Comparison of ENCODE assay signal across 21 mouse cellular contexts in genomic region chr5:18717425-18717824, GRCm38 (mm10).
A peak's percentile ranks its signal among the peaks of the same experiment; 100 is the strongest.
DNase-seq lines count a peak whose midpoint lies in the region; ATAC-seq and TF ChIP-seq lines count a peak whose summit lies in the region.
"Had no signal": no experiment of that assay in that cellular context is flagged by ENCODE, and none has a peak within 500 bp of the region (broad histone marks: within the 10 kb centered on the region; RNA-seq: fewer than 3 reads in every experiment).

No protein-coding gene starts in this region.

- TF ChIP-seq CTCF in forebrain, postnatal 0 days (IDR thresholded peaks at IDR 0.05; ENCODE audit: low read depth), result no peak
- TF ChIP-seq CTCF in midbrain, postnatal 0 days (IDR thresholded peaks at IDR 0.05), result no peak

- no peak overlapping the region for H3K4me3 ChIP-seq in forebrain, postnatal 0 days (ENCODE audit: low read depth, low read length)
- H3K4me3 ChIP-seq in forebrain, embryonic 13.5 days, result no peak overlapping the region
- H3K4me3 ChIP-seq in midbrain, postnatal 0 days (ENCODE audit: low read depth, low read length), result no peak overlapping the region
- H3K4me3 ChIP-seq in midbrain, embryonic 14.5 days (replicated peaks; ENCODE audit: low read depth, low read length), result no peak overlapping the region
- H3K4me3 ChIP-seq: embryonic facial prominence, embryonic 10.5 days; embryonic facial prominence, embryonic 12.5 days had no signal

- H3K36me3 ChIP-seq in forebrain, postnatal 0 days (ENCODE audit: insufficient read depth), result no peaks in the 10 kb centered on the region
- no peaks in the 10 kb centered on the region for H3K36me3 ChIP-seq in forebrain, embryonic 13.5 days (ENCODE audit: poor library complexity, severe bottlenecking)
- H3K36me3 ChIP-seq in midbrain, postnatal 0 days (ENCODE audit: insufficient read depth, low read length), result no peaks in the 10 kb centered on the region
- H3K36me3 ChIP-seq in midbrain, embryonic 14.5 days (ENCODE audit: control insufficient read depth, insufficient read depth, low read length), result no peaks in the 10 kb centered on the region
- H3K36me3 ChIP-seq: embryonic facial prominence, embryonic 10.5 days; embryonic facial prominence, embryonic 12.5 days; G1E had no signal

- ATAC-seq in forebrain, postnatal 0 days, result no peak
- no peak for ATAC-seq in forebrain, embryonic 13.5 days
- ATAC-seq in midbrain, postnatal 0 days (ENCODE audit: low FRiP score), result 0 out of 2 replicates have a peak, but pooled peaks have one; percentile 47
- no peak for ATAC-seq in midbrain, embryonic 14.5 days (ENCODE audit: low FRiP score, low TSS enrichment)
- ATAC-seq: CD4-positive, CD25-positive, alpha-beta regulatory T cell, adult 4 months; forebrain, embryonic 14.5 days; forebrain, embryonic 16.5 days had no signal

- H3K9ac ChIP-seq in forebrain, postnatal 0 days, result no peak overlapping the region
- H3K9ac ChIP-seq in forebrain, embryonic 13.5 days, result no peak overlapping the region
- H3K9ac ChIP-seq in midbrain, postnatal 0 days (replicated peaks; ENCODE audit: low read length, poor library complexity, severe bottlenecking), result no peak overlapping the region
- H3K9ac ChIP-seq in midbrain, embryonic 14.5 days (replicated peaks; ENCODE audit: low read length), result no peak overlapping the region
- H3K9ac ChIP-seq: embryonic facial prominence, embryonic 12.5 days had no signal

- DNase-seq in forebrain, postnatal 0 days, result peak; percentile 1
- DNase-seq in midbrain, postnatal 0 days (ENCODE audit: low spot score), result peak; percentile 2
- DNase-seq in midbrain, embryonic 14.5 days, result no peak
- DNase-seq in Muller cell, postnatal 12 days (ENCODE audit: inconsistent ontology term), result no peak
- DNase-seq: adrenal gland, adult 2 months; adrenal gland, postnatal 10 days; adrenal gland, postnatal 25 days; B cell, adult 2 months; cerebellum, adult 11-12 months; cerebellum, adult 2 months; cerebellum, adult 9-10 months; cerebellum, postnatal 10 days; cerebellum, postnatal 25 days had no signal

- H3K4me1 ChIP-seq in forebrain, postnatal 0 days (ENCODE audit: insufficient read depth), result no peaks in the 10 kb centered on the region
- H3K4me1 ChIP-seq in forebrain, embryonic 13.5 days, result no peaks in the 10 kb centered on the region
- H3K4me1 ChIP-seq in midbrain, postnatal 0 days (ENCODE audit: insufficient read depth, low read length), result no peaks in the 10 kb centered on the region
- H3K4me1 ChIP-seq in midbrain, embryonic 14.5 days (ENCODE audit: control insufficient read depth, insufficient read depth, low read length), result no peaks in the 10 kb centered on the region
- H3K4me1 ChIP-seq: embryonic facial prominence, embryonic 10.5 days; embryonic facial prominence, embryonic 12.5 days had no signal

- H3K9me3 ChIP-seq in forebrain, postnatal 0 days (ENCODE audit: low read length), result no peaks in the 10 kb centered on the region
- no peaks in the 10 kb centered on the region for H3K9me3 ChIP-seq in forebrain, embryonic 13.5 days (replicated peaks)
- no peaks in the 10 kb centered on the region for H3K9me3 ChIP-seq in midbrain, postnatal 0 days (ENCODE audit: low read length)
- no peaks in the 10 kb centered on the region for H3K9me3 ChIP-seq in midbrain, embryonic 14.5 days (ENCODE audit: control insufficient read depth, low read length)
- H3K9me3 ChIP-seq: embryonic facial prominence, embryonic 10.5 days; embryonic facial prominence, embryonic 12.5 days; G1E had no signal

- H3K27ac ChIP-seq in forebrain, postnatal 0 days (ENCODE audit: low read depth, low read length), result no peak overlapping the region
- H3K27ac ChIP-seq in forebrain, embryonic 13.5 days, result no peak overlapping the region
- H3K27ac ChIP-seq in midbrain, postnatal 0 days (ENCODE audit: low read depth, low read length), result no peak overlapping the region
- no peak overlapping the region for H3K27ac ChIP-seq in midbrain, embryonic 14.5 days (replicated peaks; ENCODE audit: low read depth, low read length)
- H3K27ac ChIP-seq: embryonic facial prominence, embryonic 10.5 days; embryonic facial prominence, embryonic 12.5 days had no signal

- H3K4me2 ChIP-seq in forebrain, postnatal 0 days (ENCODE audit: low read depth), result no peak overlapping the region
- H3K4me2 ChIP-seq in forebrain, embryonic 13.5 days, result no peak overlapping the region
- H3K4me2 ChIP-seq in midbrain, postnatal 0 days (ENCODE audit: low read depth, low read length, poor library complexity, severe bottlenecking), result no peak overlapping the region
- H3K4me2 ChIP-seq in midbrain, embryonic 14.5 days (ENCODE audit: low read length), result no peak overlapping the region
- H3K4me2 ChIP-seq: embryonic facial prominence, embryonic 12.5 days had no signal

- 96% methylated on average over 1 of the region's 1 CpGs for WGBS in forebrain, postnatal 0 days
- 91% methylated on average over 1 of the region's 1 CpGs for WGBS in forebrain, embryonic 13.5 days
- 89% methylated on average over 1 of the region's 1 CpGs for WGBS in midbrain, postnatal 0 days
- 87% methylated on average over 1 of the region's 1 CpGs for WGBS in midbrain, embryonic 14.5 days

- H3K27me3 ChIP-seq in forebrain, postnatal 0 days (ENCODE audit: insufficient read depth, low read length), result no peaks in the 10 kb centered on the region
- no peaks in the 10 kb centered on the region for H3K27me3 ChIP-seq in forebrain, embryonic 13.5 days
- H3K27me3 ChIP-seq in midbrain, postnatal 0 days (ENCODE audit: insufficient read depth, low read length), result no peaks in the 10 kb centered on the region
- no peaks in the 10 kb centered on the region for H3K27me3 ChIP-seq in midbrain, embryonic 14.5 days (ENCODE audit: control insufficient read depth, insufficient read depth, low read length)
- H3K27me3 ChIP-seq: CH12.LX; embryonic facial prominence, embryonic 12.5 days had no signal

Comparison
In these comparisons a context has a peak if more than half of its experiments do, and no peak if none do; other contexts are left out.
1. DNase-seq: peak in forebrain, postnatal 0 days (single experiment) and midbrain, postnatal 0 days (single experiment); none in midbrain, embryonic 14.5 days (single experiment) and Muller cell, postnatal 12 days (single experiment).